ENCODE assay signal across 19 mouse cellular contexts in the genomic region with DNA sequence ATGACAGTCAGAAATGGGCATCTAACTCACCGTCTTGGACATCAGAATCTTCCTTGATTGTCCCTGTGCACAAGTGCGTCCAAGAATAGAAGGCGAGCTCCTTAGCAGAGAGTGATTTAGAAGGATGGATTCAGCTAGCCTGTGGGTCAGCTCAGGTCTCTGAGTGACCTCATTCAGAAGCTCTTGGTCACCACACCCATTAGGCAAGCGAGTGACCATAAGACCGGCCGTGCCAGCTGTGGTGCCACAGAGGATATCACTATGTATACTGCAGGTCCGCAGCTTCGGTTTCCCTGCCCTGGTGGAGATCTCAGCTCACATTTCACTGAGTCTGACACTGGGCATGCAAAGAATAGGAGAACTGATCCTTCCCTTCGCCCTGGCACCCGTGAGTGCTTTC.
DNase-seq lines count a peak whose midpoint lies in the region; ATAC-seq and TF ChIP-seq lines count a peak whose summit lies in the region.
"Had no signal": no experiment of that assay in that cellular context is flagged by ENCODE, and none has a peak within 500 bp of the region (broad histone marks: within the 10 kb centered on the region; RNA-seq: fewer than 3 reads in every experiment).

No protein-coding gene starts in this region.

- H3K4me3 ChIP-seq in hindbrain, embryonic 16.5 days (ENCODE audit: low read length), result no peak overlapping the region
- no peak overlapping the region for H3K4me3 ChIP-seq in hindbrain, embryonic 11.5 days (ENCODE audit: low read depth, low read length)
- H3K4me3 ChIP-seq in midbrain, embryonic 15.5 days, result no peak overlapping the region
- H3K4me3 ChIP-seq in midbrain, postnatal 0 days (ENCODE audit: low read depth, low read length), result no peak overlapping the region
- no peak overlapping the region for H3K4me3 ChIP-seq in liver, embryonic 11.5 days (ENCODE audit: low read depth, low read length)
- H3K4me3 ChIP-seq: embryonic facial prominence, embryonic 13.5 days; forebrain, embryonic 12.5 days; heart, embryonic 10.5 days had no signal

- no peak overlapping the region for H3K9ac ChIP-seq in hindbrain, embryonic 16.5 days (ENCODE audit: low read depth, low read length)
- no peak overlapping the region for H3K9ac ChIP-seq in hindbrain, embryonic 11.5 days (ENCODE audit: low read depth, low read length)
- H3K9ac ChIP-seq in midbrain, embryonic 15.5 days, result no peak overlapping the region
- no peak overlapping the region for H3K9ac ChIP-seq in midbrain, postnatal 0 days (replicated peaks; ENCODE audit: low read length, poor library complexity, severe bottlenecking)
- no peak overlapping the region for H3K9ac ChIP-seq in liver, embryonic 11.5 days (ENCODE audit: low read depth, low read length)
- H3K9ac ChIP-seq: embryonic facial prominence, embryonic 13.5 days; forebrain, embryonic 12.5 days; hindbrain, embryonic 14.5 days had no signal

- H3K36me3 ChIP-seq in hindbrain, embryonic 16.5 days (ENCODE audit: control insufficient read depth, insufficient read depth, low read length), result no peaks in the 10 kb centered on the region
- no peaks in the 10 kb centered on the region for H3K36me3 ChIP-seq in hindbrain, embryonic 11.5 days (ENCODE audit: control insufficient read depth, insufficient read depth, low read length)
- H3K36me3 ChIP-seq in midbrain, embryonic 15.5 days (replicated peaks), result no peaks in the 10 kb centered on the region
- no peaks in the 10 kb centered on the region for H3K36me3 ChIP-seq in midbrain, postnatal 0 days (ENCODE audit: insufficient read depth, low read length)
- H3K36me3 ChIP-seq in liver, embryonic 11.5 days (ENCODE audit: control insufficient read depth, insufficient read depth, low read length), result no peaks in the 10 kb centered on the region
- H3K36me3 ChIP-seq: embryonic facial prominence, embryonic 13.5 days; forebrain, embryonic 12.5 days; heart, embryonic 10.5 days had no signal

- no peaks in the 10 kb centered on the region; the same call in 1 of the 2 replicates for H3K4me1 ChIP-seq in hindbrain, embryonic 16.5 days (ENCODE audit: control insufficient read depth, insufficient read depth, low read depth, low read length)
- no peaks in the 10 kb centered on the region for H3K4me1 ChIP-seq in hindbrain, embryonic 11.5 days (replicated peaks; ENCODE audit: control insufficient read depth, insufficient read depth, low read length)
- peaks cover 9% of the 10 kb centered on the region; the same call in 1 of the 2 replicates for H3K4me1 ChIP-seq in midbrain, embryonic 15.5 days
- 0 out of 2 replicates have a peak, but pooled peaks cover 3% of the 10 kb centered on the region for H3K4me1 ChIP-seq in midbrain, postnatal 0 days (ENCODE audit: insufficient read depth, low read length)
- 0 out of 2 replicates have a peak, but pooled peaks cover 4% of the 10 kb centered on the region for H3K4me1 ChIP-seq in liver, embryonic 11.5 days (replicated peaks; ENCODE audit: control insufficient read depth, insufficient read depth, low read length)

- no peak for ATAC-seq in hindbrain, embryonic 16.5 days
- no peak for ATAC-seq in hindbrain, embryonic 11.5 days (ENCODE audit: low FRiP score)
- 0 out of 2 replicates have a peak, but pooled peaks have one; percentile 17 for ATAC-seq in midbrain, embryonic 15.5 days (replicated peaks)
- ATAC-seq in midbrain, postnatal 0 days (ENCODE audit: low FRiP score), result no peak
- no peak for ATAC-seq in liver, embryonic 11.5 days (replicated peaks; ENCODE audit: low FRiP score)
- ATAC-seq: forebrain, embryonic 16.5 days; intestine, embryonic 16.5 days had no signal

- WGBS in hindbrain, embryonic 16.5 days, result 87% methylated on average over 10 of the region's 10 CpGs
- 95% methylated on average over 10 of the region's 10 CpGs for WGBS in hindbrain, embryonic 11.5 days
- WGBS in midbrain, embryonic 15.5 days, result 89% methylated on average over 10 of the region's 10 CpGs
- 88% methylated on average over 10 of the region's 10 CpGs for WGBS in midbrain, postnatal 0 days
- WGBS in liver, embryonic 11.5 days, result 87% methylated on average over 10 of the region's 10 CpGs

- DNase-seq in hindbrain, embryonic 11.5 days (ENCODE audit: low spot score), result no peak
- no peak for DNase-seq in midbrain, postnatal 0 days (ENCODE audit: low spot score)
- peak; percentile 17 to 23 for DNase-seq in gastrocnemius, postnatal 36 days
- DNase-seq in T-cell, adult 2 months (ENCODE audit: low spot score), result no peak
- DNase-seq in liver, embryonic 11.5 days (ENCODE audit: low spot score), result no peak
- DNase-seq: adrenal gland, postnatal 10 days; cerebellum, adult 11 months; cerebellum, adult 8-10 months; cerebellum, postnatal 14 days; heart, adult 18-20 months; heart, postnatal 10 days had no signal

- no peak overlapping the region for H3K4me2 ChIP-seq in hindbrain, embryonic 16.5 days (ENCODE audit: low read length)
- H3K4me2 ChIP-seq in hindbrain, embryonic 11.5 days (replicated peaks; ENCODE audit: low read depth, low read length), result no peak overlapping the region
- no peak overlapping the region for H3K4me2 ChIP-seq in midbrain, embryonic 15.5 days
- H3K4me2 ChIP-seq in midbrain, postnatal 0 days (ENCODE audit: low read depth, low read length, poor library complexity, severe bottlenecking), result no peak overlapping the region
- H3K4me2 ChIP-seq in liver, embryonic 11.5 days, result no peak overlapping the region
- H3K4me2 ChIP-seq: embryonic facial prominence, embryonic 13.5 days; forebrain, embryonic 12.5 days; hindbrain, embryonic 14.5 days had no signal

- intact Hi-C loops in gastrocnemius, postnatal 36 days (cut with DNase I), result no loop called here

- peak overlapping the region; percentile 16; the same call in 1 of the 2 replicates for H3K27ac ChIP-seq in hindbrain, embryonic 16.5 days (ENCODE audit: low read depth, low read length)
- no peak overlapping the region for H3K27ac ChIP-seq in hindbrain, embryonic 11.5 days (ENCODE audit: low read depth, low read length)
- no peak overlapping the region for H3K27ac ChIP-seq in midbrain, embryonic 15.5 days
- H3K27ac ChIP-seq in midbrain, postnatal 0 days (ENCODE audit: low read depth, low read length), result no peak overlapping the region
- H3K27ac ChIP-seq in liver, embryonic 11.5 days (ENCODE audit: low read depth, low read length), result no peak overlapping the region
- H3K27ac ChIP-seq: embryonic facial prominence, embryonic 13.5 days; forebrain, embryonic 12.5 days; heart, embryonic 10.5 days; hindbrain, embryonic 14.5 days had no signal

- H3K9me3 ChIP-seq in hindbrain, embryonic 16.5 days (ENCODE audit: control insufficient read depth, low read length), result no peaks in the 10 kb centered on the region
- no peaks in the 10 kb centered on the region for H3K9me3 ChIP-seq in hindbrain, embryonic 11.5 days (ENCODE audit: control insufficient read depth, low read length)
- no peaks in the 10 kb centered on the region for H3K9me3 ChIP-seq in midbrain, embryonic 15.5 days
- H3K9me3 ChIP-seq in midbrain, postnatal 0 days (ENCODE audit: low read length), result no peaks in the 10 kb centered on the region
- no peaks in the 10 kb centered on the region for H3K9me3 ChIP-seq in liver, embryonic 11.5 days (ENCODE audit: control insufficient read depth, low read length)
- H3K9me3 ChIP-seq: embryonic facial prominence, embryonic 13.5 days; forebrain, embryonic 12.5 days; heart, embryonic 10.5 days had no signal

- no peaks in the 10 kb centered on the region for H3K27me3 ChIP-seq in hindbrain, embryonic 16.5 days (replicated peaks; ENCODE audit: control insufficient read depth, insufficient read depth, low read length)
- no peaks in the 10 kb centered on the region for H3K27me3 ChIP-seq in hindbrain, embryonic 11.5 days (ENCODE audit: control insufficient read depth, insufficient read depth, low read length)
- H3K27me3 ChIP-seq in midbrain, embryonic 15.5 days (replicated peaks), result no peaks in the 10 kb centered on the region
- no peaks in the 10 kb centered on the region for H3K27me3 ChIP-seq in midbrain, postnatal 0 days (ENCODE audit: insufficient read depth, low read length)
- no peaks in the 10 kb centered on the region for H3K27me3 ChIP-seq in liver, embryonic 11.5 days (replicated peaks; ENCODE audit: control insufficient read depth, insufficient read depth, low read length)
- H3K27me3 ChIP-seq: embryonic facial prominence, embryonic 13.5 days; forebrain, embryonic 12.5 days had no signal

- TF ChIP-seq CTCF in midbrain, postnatal 0 days (IDR thresholded peaks at IDR 0.05), result no peak

Comparison
In these comparisons a context has a peak if more than half of its experiments do, and no peak if none do; other contexts are left out.
1. DNase-seq: peak in gastrocnemius, postnatal 36 days (2 of 2); none in hindbrain, embryonic 11.5 days (single experiment), midbrain, postnatal 0 days (single experiment), T-cell, adult 2 months (single experiment) and liver, embryonic 11.5 days (single experiment).